In the genomic region with DNA sequence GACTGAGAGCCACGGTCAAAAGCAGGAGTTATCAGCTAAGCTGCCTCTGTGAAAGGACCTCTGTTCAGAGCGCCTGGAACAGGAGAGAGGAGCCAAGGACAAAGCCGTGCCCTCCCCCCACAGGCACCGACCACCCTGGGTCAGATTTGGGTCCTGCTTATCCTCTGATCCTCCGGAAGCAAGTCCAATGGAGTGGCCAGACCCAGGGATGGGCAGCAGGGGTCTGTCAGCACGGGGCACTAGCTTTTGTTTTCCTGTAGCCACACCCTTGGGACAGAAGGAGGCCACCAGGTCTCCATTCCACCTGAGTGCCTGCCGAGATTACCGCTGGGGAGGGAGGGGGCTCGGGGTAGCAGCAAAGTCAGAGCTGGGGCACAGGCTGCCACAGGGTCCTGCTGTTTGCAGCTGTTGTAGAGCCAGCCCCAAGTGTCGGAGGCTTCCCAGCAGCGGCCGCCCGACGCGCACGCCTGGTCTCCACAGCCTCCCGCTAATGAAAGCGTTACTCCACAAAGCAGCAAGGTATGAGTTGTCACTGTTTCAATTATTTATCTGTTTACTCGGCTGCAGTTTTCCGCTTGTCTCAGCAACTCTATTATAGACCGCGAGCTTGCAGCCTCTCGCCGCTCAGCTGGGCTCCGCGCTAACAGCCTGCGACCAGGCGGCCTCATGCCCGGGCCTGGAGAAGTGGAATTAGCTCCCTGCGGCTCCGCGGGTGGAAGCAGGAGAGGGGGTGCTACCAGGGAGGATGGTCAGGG, we compare ENCODE assay signal across 10 mouse cellular contexts.
A peak's percentile ranks its signal among the peaks of the same experiment; 100 is the strongest.
DNase-seq lines count a peak whose midpoint lies in the region; ATAC-seq lines count a peak whose summit lies in the region.
"Had no signal": no experiment of that assay in that cellular context is flagged by ENCODE, and none has a peak within 500 bp of the region (broad histone marks: within the 10 kb centered on the region; RNA-seq: fewer than 3 reads in every experiment).

No protein-coding gene starts in this region.

- peak overlapping the region; percentile 26 to 27 for H3K4me3 ChIP-seq in heart, embryonic 14.5 days (ENCODE audit: control insufficient read depth in 1 of 2, insufficient read depth in 1 of 2, low read depth in 1 of 2, low read length in 2 of 2)
- no peak overlapping the region; the same call in 1 of the 2 replicates for H3K4me3 ChIP-seq in forebrain, embryonic 14.5 days (ENCODE audit: low read depth, low read length)
- peak overlapping the region; percentile 24 for H3K4me3 ChIP-seq in midbrain, embryonic 12.5 days

- intact Hi-C loops in heart, postnatal 10 days (cut with DNase I): loop anchor here (10.0 kb wide), 1 partner anchor 234 kb away; no protein-coding TSS in a partner anchor
- intact Hi-C loops in left cerebral cortex, postnatal 10 days (cut with DNase I): no loop called here

- no peak for DNase-seq in heart, postnatal 10 days
- peak; percentile 27 to 61 for DNase-seq in cerebellum, adult 18-20 months
- DNase-seq in forebrain, embryonic 14.5 days (ENCODE audit: low spot score): peak; percentile 51
- DNase-seq in T-cell, adult 2 months (ENCODE audit: low spot score): no peak
- no peak for DNase-seq in left cerebral cortex, postnatal 10 days (ENCODE audit: extremely low spot score in 1 of 2, low spot score in 2 of 2)
- no peak for DNase-seq in thymus, adult 18-20 months
- DNase-seq: lung, postnatal 36 days; spleen, adult 18-20 months had no signal

- peaks cover 47% of the 10 kb centered on the region for H3K27me3 ChIP-seq in heart, embryonic 14.5 days (ENCODE audit: control insufficient read depth, insufficient read depth, low read length)
- H3K27me3 ChIP-seq in forebrain, embryonic 14.5 days (replicated peaks; ENCODE audit: control insufficient read depth, insufficient read depth, low read length): no peaks in the 10 kb centered on the region
- H3K27me3 ChIP-seq in midbrain, embryonic 12.5 days: peaks cover 61% of the 10 kb centered on the region

- WGBS in heart, embryonic 14.5 days: 1% methylated on average over 32 of the region's 32 CpGs
- WGBS in forebrain, embryonic 14.5 days: 3% methylated on average over 32 of the region's 32 CpGs
- under 1% methylated on average over 32 of the region's 32 CpGs for WGBS in midbrain, embryonic 12.5 days

- H3K4me1 ChIP-seq in heart, embryonic 14.5 days (ENCODE audit: control insufficient read depth in 2 of 2, insufficient read depth in 2 of 2, low read length in 2 of 2): no peaks in the 10 kb centered on the region; a peak in 1 of 4 replicates
- peaks cover 20% of the 10 kb centered on the region for H3K4me1 ChIP-seq in forebrain, embryonic 14.5 days (ENCODE audit: control insufficient read depth, insufficient read depth, low read length)
- peaks cover 31% of the 10 kb centered on the region for H3K4me1 ChIP-seq in midbrain, embryonic 12.5 days

- no peaks in the 10 kb centered on the region for H3K36me3 ChIP-seq in heart, embryonic 14.5 days (ENCODE audit: control insufficient read depth, insufficient read depth, low read length)
- H3K36me3 ChIP-seq in forebrain, embryonic 14.5 days (ENCODE audit: control insufficient read depth, insufficient read depth, low read length): no peaks in the 10 kb centered on the region
- no peaks in the 10 kb centered on the region for H3K36me3 ChIP-seq in midbrain, embryonic 12.5 days

- H3K9me3 ChIP-seq in heart, embryonic 14.5 days (ENCODE audit: control insufficient read depth, low read length): no peaks in the 10 kb centered on the region
- H3K9me3 ChIP-seq in forebrain, embryonic 14.5 days (replicated peaks; ENCODE audit: control insufficient read depth, low read length): no peaks in the 10 kb centered on the region
- H3K9me3 ChIP-seq in midbrain, embryonic 12.5 days: no peaks in the 10 kb centered on the region

- no peak for ATAC-seq in heart, embryonic 14.5 days (ENCODE audit: insufficient number of reproducible peaks, insufficient read depth, low FRiP score, low read depth)
- peak; percentile 29; the same call in 1 of the 2 replicates for ATAC-seq in forebrain, embryonic 14.5 days
- peak; percentile 44; the same call in 1 of the 2 replicates for ATAC-seq in midbrain, embryonic 12.5 days (ENCODE audit: low FRiP score, low read depth)

- no peak overlapping the region for H3K27ac ChIP-seq in heart, embryonic 14.5 days (replicated peaks in 1 of 2; ENCODE audit: control insufficient read depth in 1 of 2, insufficient read depth in 1 of 2, low read depth in 2 of 2, low read length in 2 of 2)
- peak overlapping the region; percentile 35; the same call in 1 of the 2 replicates for H3K27ac ChIP-seq in forebrain, embryonic 14.5 days (ENCODE audit: low read depth, low read length)
- H3K27ac ChIP-seq in midbrain, embryonic 12.5 days (replicated peaks): peak overlapping the region; percentile 56

- H3K9ac ChIP-seq in heart, embryonic 14.5 days (ENCODE audit: low read length): no peak overlapping the region; the same call in 1 of the 2 replicates
- no peak overlapping the region for H3K9ac ChIP-seq in forebrain, embryonic 14.5 days (ENCODE audit: low read length)
- H3K9ac ChIP-seq in midbrain, embryonic 12.5 days (replicated peaks): peak overlapping the region; percentile 41; the same call in 1 of the 2 replicates

- H3K4me2 ChIP-seq in heart, embryonic 14.5 days (ENCODE audit: low read length): peak overlapping the region; percentile 61
- H3K4me2 ChIP-seq in forebrain, embryonic 14.5 days (ENCODE audit: low read length): peak overlapping the region; percentile 33
- H3K4me2 ChIP-seq in midbrain, embryonic 12.5 days (replicated peaks): peak overlapping the region; percentile 49

Comparison
In these comparisons a context has a peak if more than half of its experiments do, and no peak if none do; other contexts are left out.
1. H3K27ac ChIP-seq: peak in forebrain, embryonic 14.5 days (single experiment) and midbrain, embryonic 12.5 days (single experiment); none in heart, embryonic 14.5 days (0 of 2).
2. DNase-seq: peak in cerebellum, adult 18-20 months (2 of 2) and forebrain, embryonic 14.5 days (single experiment); none in heart, postnatal 10 days (0 of 2), T-cell, adult 2 months (single experiment), left cerebral cortex, postnatal 10 days (0 of 2) and thymus, adult 18-20 months (0 of 2).
3. Peak in every context shown above with its lines, with median percentiles within 50 percentile points of each other: H3K4me2 ChIP-seq.